Mouse (Mus musculus): Measurements from ENCODE around the gene Adam19. TPM values are rescaled to one million over a fixed set of nuclear protein-coding genes. Genes with fewer than 3 reads are reported as not detected.

Adam19 gene
- total RNA-seq, 2 experiments from 2014 or later, result 56.8 to 77.7 TPM

- intact Hi-C loops (cut with DNase I), result no loop called here
These were observed 16.8 kb downstream of the Adam19 start for GRCm38 (mm10) chr11:46072466-46073060.

GRCm38 (mm10) chr11:46073061-46073849 is 17.5 kb downstream of the Adam19 start:
- no peak for DNase-seq
- intact Hi-C loops (cut with DNase I), result no loop called here

More at GRCm38 (mm10) chr11:46072466-46073060, 16.8 kb downstream of the Adam19 start:
- DNase-seq, result no peak

GRCm38 (mm10) chr11:46073850-46074688 is 18.3 kb downstream of the Adam19 start:
- intact Hi-C loops (cut with DNase I), result no loop called here
- no peak for DNase-seq

GRCm38 (mm10) chr11:46075507-46075906 is 19.7 kb downstream of the Adam19 start:
- intact Hi-C loops (cut with DNase I), result no loop called here
- no peak for DNase-seq

- intact Hi-C loops (cut with DNase I), result no loop called here
- DNase-seq, result no peak
These were observed 20.8 kb downstream of the Adam19 start for GRCm38 (mm10) chr11:46076442-46077158.

- no peak for DNase-seq
- intact Hi-C loops (cut with DNase I), result no loop called here
These were observed 21.5 kb downstream of the Adam19 start for GRCm38 (mm10) chr11:46077304-46077703.

- intact Hi-C loops (cut with DNase I), result no loop called here
- no peak for DNase-seq
These were observed 22.1 kb downstream of the Adam19 start for GRCm38 (mm10) chr11:46077732-46078375.

GRCm38 (mm10) chr11:46081075-46081474 is 25.3 kb downstream of the Adam19 start:
- intact Hi-C loops (cut with DNase I), result no loop called here

GRCm38 (mm10) chr11:46083405-46083804 is 27.6 kb downstream of the Adam19 start:
- intact Hi-C loops (cut with DNase I), result no loop called here
- DNase-seq, result no peak

More at GRCm38 (mm10) chr11:46081075-46081474, 25.3 kb downstream of the Adam19 start:
- no peak for DNase-seq

- intact Hi-C loops (cut with DNase I), result no loop called here
- no peak for DNase-seq
These were observed 28.1 kb downstream of the Adam19 start for GRCm38 (mm10) chr11:46083835-46084444.

- DNase-seq, result peak in 1 of 2 experiments; percentile 65
- intact Hi-C loops (cut with DNase I), result no loop called here
These were observed 28.8 kb downstream of the Adam19 start for GRCm38 (mm10) chr11:46084568-46084967.

GRCm38 (mm10) chr11:46085398-46086163 is 29.8 kb downstream of the Adam19 start:
- intact Hi-C loops (cut with DNase I), result no loop called here
- DNase-seq, result peak in 1 of 2 experiments; percentile 70

- intact Hi-C loops (cut with DNase I), result no loop called here
- no peak for DNase-seq
These were observed 30.7 kb downstream of the Adam19 start for GRCm38 (mm10) chr11:46086446-46086845.

GRCm38 (mm10) chr11:46089081-46089713 is 33.4 kb downstream of the Adam19 start:
- intact Hi-C loops (cut with DNase I), result no loop called here

GRCm38 (mm10) chr11:46090036-46090725 is 34.4 kb downstream of the Adam19 start:
- intact Hi-C loops (cut with DNase I), result no loop called here
- no peak for DNase-seq

More at GRCm38 (mm10) chr11:46089081-46089713, 33.4 kb downstream of the Adam19 start:
- DNase-seq, result no peak

- intact Hi-C loops (cut with DNase I), result no loop called here
- no peak for DNase-seq
These were observed 35.3 kb downstream of the Adam19 start for GRCm38 (mm10) chr11:46090951-46091667.

GRCm38 (mm10) chr11:46092121-46092520 is 36.3 kb downstream of the Adam19 start:
- intact Hi-C loops (cut with DNase I), result no loop called here
- DNase-seq, result no peak
